Mouse (Mus musculus) cerebellum, postnatal 4 days (tissue): ENCODE data around the gene H2afy.

ENCODE experiments used
- DNase-seq, 2 experiments: peaks; one replicate each; pipeline ENCODE4 v3.0.0; 2022; ENCODE audit warnings: low spot score in 2 of 2, mixed read lengths in 1 of 2

H2afy gene

DNA sequence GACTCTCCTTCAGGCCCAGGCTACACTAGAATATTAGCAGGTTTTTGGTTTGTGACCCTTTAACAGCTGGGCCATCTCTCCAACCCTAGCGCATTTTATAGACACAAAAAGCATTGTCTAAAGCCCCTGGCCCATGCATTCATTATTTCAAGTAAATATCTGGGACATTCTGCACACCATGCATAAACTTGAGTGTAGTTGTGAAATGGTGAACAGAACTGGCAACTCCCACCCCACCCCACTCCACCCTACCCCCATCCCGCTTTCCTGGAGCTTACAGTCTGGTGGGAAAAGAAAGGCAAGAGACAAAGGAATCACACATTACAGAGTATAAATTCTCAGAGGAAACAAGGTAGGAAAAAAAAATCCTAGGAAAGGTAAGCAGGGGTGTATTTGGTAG lies at the start of gene H2afy:
Gene H2afy, minus strand, starts transcription at position 162 of the 400 bp plus-strand sequence.
- DNase-seq = no peak

DNA sequence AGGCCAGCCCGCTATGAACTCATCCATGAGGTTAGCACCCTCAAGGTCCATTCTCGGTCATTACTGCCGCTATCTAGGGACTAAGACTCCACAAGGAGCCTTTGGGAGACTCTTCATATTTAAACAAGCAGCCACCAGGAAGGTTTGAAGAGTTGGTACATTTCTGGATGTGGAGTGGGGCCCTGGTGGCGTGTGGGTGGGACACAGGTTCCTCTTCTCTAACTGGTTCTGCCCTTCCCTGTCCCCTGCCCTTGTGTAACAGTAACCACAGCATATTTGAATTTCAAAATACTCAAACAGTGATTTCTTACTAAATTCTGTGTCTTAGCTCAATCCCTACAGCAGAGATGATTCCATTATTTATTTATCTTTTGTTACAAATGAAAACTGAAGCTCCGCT lies 47.5 kb upstream of the H2afy start:
- DNase-seq = no peak

DNA sequence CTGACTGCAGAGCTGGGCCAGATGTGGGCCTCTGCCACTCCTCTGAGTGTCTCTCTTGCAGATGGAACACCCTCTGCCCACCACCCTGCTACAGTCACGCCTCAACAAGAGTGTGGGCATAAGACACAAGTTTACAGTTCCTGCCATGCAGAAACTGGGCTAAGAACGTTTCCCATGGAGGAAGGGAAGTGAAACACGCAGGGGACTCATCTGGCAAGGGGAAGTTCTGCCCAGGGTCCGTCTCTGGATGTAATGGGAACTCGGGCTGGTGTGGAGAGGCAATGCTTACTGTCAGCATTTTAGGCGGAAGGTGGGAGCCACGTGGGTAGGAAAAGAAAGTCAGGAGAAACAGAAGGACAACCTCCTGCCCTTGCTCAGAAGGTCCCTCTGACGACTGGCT lies 45.3 kb upstream of the H2afy start:
- no peak for DNase-seq

DNA sequence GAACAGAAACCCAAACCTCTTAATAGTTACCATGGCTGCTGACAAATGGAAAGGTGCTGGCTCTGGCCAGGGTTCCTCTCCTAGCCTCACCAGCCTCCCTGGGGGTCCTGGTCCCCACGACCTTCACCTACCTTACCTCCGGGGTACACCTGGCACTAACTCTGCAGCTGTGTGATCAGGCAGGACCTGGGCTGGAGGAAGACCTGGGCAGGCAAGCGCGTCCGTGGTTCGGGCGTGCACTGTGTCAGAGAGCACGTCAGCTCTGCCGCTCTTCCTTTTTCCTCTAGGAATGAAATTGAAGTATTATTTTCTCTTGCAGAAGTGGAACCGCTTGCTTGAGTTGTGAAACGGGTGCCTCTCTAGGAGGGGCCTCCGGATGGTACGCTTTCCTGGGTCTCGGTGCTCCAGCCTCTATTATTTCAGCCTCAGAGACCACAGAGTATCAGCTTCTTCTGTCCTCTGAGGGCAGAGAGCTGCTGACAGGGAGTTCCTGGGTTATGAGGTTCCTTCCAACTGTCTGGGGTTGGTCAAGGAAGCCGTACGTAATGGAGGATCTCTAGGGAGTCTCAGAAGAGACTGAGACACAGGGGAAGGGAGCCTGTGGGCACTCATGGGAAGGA lies 42.4 kb upstream of the H2afy start, which contains the start of gene Tifab:
Gene Tifab, minus strand, starts transcription at position 470 of the 620 bp plus-strand sequence.
- DNase-seq = no peak

DNA sequence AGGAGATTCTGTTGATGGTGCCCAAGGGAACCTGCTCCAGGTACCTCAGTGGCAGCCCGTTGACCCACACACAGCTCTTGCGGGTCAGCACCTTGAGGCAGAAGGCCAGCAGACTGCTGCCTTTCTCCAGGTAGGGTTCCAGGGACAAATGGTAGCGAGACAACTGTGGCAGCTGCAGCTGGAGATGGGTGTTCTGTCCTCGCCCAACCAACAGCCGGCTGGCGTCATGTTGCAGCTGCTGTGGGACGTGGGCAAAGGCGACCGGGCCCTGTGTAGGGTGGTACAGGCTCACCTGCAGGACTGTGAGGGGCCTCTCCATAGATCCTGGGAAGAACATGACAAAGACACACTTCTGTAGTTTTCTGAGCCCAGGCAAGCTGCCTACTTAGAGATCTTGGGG lies 40.1 kb upstream of the H2afy start:
- no peak for DNase-seq

DNA sequence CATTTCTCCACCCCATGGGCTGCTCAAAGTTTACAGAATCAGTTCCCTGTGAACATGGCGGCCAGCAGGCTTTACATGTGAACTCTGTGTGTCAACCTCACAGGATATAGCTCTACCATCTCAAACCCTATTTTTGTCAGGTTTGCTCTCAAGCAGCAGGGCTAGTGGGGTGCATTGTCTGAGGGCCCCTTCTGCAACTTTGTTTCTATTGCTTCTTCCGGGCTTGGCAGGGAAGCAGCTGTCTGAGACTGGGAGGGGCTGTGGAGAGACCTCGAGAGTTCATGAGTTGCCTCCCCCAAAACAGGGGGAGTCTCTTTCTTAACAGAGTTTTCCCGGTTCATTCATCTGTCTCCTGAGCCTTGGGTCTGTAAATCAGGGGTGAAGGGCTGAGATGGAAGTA lies 39.7 kb upstream of the H2afy start:
- no peak for DNase-seq

DNA sequence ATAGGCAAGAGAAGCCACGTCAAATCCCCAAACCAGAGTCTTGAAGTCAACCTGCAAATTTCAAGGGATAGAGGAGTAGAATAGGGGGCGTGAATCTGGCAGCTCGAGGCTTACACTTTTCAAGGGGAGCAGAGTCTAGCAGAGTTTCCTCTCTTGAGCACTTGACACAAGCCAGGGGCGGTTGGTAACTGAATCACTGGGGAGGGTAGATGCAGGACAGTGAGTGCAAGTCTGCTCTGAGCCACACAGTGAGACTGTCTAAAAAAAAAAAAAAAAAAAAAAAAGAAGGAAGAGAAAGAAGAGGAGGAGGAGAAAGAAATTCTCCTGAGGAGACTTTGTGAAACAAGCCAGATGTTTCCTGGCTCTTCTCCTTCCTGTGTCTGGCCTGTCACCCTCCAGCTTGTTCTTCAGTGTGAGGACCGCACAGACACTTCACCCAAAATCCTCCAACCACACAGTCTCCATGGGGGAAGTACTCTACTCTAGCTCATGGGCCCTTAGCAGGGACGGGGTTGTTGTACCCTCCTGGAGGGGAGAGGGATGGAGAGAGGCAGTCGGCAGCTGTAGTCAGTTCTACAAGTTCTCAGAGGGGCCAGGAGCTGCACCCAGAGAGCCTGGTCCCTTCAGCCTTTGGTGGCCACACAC lies 36.9 kb upstream of the H2afy start:
- no peak for DNase-seq

DNA sequence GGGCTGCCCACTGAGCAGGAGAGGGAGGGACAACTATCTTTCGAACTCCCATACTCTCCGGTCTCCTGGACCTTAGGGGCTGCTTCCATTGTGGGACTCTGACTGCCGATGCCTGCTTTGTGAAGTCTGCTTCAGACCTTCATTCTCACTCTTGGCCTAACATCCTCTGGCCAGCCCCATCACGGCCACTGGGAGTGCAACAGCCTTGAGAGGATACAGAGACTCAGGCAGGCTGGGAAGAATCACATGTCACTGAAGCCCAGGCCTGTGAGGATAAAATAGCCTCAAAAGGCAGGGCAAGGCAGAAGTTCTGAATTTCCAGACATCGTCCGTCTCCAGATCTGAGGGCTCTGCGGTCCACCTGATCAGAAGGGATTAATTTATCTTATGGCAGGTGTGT lies 35.9 kb upstream of the H2afy start:
- no peak for DNase-seq

DNA sequence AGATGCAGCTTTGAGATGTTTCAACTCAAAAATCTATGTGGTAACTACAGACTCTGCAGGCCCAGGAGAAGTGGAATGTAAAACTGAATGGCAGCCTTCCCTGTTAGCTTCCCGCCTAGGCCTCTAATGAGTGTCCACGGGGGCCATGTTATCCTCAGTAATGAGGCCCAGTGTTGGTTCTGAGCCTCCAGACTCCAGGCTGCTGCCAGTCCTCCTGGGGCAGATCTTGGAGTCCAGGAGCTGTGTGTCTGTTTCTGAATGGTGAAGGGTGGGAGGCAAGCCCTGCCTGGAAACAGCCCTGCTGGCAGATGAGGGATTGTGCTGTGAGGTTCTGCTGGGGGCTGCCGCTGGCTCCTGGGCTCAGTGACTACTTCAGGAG lies 32.2 kb upstream of the H2afy start:
- no peak for DNase-seq

DNA sequence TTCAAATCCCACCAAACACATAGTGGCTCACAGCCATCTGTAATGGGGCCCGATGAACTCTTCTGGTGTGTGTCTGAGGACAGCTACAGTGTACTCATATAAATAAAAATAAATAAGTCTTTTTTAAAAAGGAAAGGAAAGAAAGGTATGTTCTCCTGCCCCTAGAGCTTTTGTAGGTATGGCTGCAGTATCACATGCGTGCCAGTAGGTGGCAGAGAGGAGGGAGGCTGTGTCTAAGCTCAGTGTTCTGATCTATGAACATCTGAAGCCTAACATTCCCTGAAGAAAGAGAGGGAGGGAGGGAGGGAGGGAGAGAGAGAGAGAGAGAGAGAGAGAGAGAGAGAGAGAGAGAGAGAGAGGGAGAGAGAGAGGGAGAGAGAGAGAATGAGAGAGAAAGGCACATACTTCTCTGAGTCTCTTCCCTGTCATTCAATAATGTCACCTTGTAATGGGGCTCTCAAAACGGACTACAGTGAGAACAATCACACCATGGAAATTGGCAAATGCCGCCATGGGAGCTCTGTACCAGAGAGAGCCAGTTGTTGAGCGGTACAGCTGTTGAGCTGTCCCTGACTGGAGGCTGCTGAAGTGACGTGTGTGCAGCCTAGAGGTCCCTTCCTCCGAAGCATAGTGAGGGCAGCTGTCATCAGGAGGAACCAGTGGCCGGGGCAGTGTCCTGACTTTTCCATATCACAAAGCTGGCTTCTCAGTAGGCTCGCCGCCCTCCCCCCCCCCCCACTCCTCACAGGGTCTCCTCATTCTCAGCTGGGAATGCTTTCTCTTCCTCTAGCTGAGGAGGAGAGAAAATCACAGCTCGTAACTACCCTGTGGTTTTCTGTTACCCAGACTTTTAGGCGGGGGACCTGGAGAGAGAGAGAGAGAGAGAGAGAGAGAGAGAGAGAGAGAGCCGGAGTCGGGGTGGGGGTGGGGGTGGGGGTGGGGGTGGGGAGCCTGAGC lies 31.6 kb upstream of the H2afy start:
- DNase-seq = no peak

DNA sequence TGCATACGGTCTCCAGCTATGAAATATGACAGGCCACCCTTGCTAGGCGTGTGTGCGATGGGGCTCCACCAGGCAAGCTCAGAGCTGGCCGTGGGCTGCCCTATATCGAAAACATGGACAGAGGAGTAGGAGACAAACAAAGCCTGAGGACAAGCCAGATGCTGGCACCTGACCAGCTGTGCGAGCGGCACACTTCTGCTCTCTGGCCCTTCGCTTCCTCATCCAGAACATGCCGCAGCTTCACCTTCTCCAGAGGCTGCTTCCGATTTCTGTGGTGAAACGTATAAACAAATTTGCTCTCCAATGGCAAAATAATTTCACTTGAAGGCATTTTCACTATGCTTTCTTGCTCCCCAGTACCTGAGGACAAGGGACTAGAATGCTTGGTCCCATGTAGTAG lies 29.4 kb upstream of the H2afy start:
- no peak for DNase-seq

DNA sequence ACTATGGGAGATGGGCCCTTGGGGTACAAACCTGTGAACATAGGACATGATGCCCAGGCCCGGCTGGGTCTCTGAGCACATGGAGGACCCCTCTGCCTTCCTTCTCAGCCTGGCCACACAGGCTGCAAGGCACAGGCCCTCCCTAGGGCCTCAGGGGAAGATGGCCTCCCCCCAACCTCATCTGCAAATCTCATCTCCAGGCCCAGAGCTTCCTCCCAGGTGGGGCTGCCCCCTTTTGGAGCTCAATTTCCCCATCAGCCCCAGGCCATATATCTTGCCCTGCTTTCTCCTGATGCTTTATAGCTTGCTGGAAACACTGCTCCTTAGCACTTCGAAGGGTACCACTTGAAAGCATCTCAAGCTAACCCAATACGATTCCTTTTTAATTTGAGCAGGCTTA lies 28.2 kb upstream of the H2afy start:
- no peak for DNase-seq

DNA sequence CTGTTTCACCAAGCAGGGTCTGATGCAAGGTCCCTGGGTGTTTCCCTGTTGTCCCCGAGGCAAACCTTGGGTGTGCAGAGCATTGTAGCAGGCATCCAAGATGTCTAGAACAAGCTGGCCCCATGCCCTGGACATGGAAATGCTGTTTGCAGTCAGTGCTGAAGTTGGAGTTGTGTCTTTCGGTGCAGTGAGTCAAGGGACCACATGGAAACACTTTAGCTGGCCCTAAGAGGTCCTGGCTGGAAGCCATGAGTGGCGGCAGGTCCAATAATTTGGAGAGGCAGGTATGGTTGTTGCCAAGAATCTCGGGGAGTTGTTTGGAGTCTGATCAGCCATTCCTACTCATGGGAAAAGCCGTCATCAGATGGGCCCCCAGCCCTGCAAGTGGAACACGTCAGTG lies 27.6 kb upstream of the H2afy start:
- peak in 1 of 2 experiments; percentile 16 for DNase-seq

DNA sequence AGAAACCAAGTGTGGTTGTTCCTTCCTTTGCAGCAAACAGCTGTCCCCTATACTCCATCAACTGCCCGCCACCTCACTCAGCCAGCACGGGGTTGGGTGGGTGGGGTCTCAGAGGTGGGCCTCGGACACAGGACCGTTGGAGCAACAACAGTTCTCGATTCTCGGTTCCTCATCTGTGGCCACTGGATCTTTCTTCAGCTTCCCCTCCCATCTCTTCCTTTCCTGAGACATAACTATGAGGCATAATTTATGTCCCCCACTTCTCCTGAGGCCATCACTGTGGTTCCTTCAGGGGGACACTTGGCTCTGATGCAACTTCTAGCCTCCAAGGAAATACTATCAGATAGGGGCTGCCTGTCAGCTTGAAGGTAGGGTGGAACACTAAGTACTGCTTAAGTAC lies 26.7 kb upstream of the H2afy start:
- no peak for DNase-seq

DNA sequence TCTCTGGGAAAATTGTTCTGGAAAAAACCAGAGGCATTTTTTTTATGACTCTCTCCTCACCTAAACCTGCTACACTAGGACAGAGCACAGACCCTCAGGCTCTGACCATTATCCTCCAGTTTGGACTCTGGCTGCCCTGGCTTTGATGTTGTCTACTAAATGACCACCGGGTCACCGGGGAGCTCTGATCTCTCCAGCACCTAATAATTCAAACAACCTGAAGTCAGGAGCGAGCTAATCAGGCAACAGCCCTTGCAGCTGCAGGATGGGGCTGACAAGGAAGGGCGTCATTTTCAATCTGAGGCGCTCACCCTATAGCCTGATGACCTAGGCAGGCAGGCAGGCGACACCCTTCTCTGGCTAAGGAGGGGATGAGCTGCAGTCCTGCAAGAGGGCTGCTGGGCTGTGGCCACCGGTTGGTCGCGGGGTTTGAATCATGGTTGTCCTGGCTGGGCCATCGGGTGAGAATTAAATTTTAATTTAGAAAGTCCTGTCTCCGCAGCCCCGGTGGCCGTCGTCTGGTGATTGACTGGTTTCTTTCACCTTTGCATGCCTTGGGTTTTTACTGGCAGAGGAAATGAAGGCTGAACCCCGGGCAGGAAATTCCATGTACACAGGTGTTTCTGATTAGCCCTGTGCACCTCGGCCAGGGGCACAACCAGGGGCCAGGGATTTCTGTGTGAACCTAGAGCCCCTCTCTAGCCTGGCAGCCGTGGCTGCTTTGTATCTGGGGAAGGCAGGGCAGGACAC lies 23.6 kb upstream of the H2afy start:
- DNase-seq = no peak

DNA sequence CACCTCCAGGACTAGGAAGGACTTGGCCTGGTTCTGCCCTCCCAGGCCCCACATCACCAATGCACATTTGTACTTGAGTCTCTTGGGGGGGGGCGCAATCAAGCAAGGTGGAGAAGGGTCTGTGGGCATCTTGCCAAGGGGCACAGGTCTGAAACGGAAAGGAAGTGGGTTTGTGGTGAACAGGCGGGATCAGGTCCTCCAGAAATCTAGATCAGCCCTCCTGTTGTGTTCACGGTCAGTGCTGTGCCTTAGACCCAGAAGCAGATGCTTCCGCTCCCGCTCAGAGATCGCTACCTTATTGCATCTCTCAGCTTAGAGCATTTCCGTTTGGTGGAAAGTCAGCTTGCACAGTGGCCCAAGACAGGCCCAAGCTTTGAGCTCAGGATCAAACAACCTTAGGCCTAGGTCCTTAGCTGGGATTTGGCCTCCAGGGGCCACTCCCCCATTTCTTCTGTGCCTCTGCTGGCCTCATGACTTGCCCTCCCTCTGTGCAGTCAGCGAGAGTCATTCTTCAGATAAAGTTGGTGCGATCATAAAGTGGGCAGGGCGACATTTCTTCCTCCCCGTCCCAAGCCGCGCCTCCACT lies 22.9 kb upstream of the H2afy start:
- no peak for DNase-seq

DNA sequence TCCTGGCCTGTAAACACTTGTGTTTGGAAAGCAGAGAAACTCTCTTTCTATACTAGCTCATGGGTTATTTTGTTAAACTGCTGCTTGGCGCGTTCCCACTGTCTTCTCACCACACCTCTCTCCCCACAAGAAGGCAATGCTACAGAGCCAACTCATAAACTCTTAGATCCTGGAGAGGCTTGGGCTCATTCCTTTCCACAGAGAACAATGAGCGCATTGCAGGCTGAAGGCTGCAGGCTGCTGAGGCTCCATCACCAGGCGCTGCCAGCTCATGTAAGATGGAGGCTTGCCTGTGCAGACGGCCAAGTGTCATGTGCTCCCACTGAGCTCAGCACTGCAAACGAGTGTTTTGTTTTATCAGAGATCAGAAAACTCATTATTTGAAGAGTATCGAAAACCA lies 19.5 kb upstream of the H2afy start:
- DNase-seq = no peak

DNA sequence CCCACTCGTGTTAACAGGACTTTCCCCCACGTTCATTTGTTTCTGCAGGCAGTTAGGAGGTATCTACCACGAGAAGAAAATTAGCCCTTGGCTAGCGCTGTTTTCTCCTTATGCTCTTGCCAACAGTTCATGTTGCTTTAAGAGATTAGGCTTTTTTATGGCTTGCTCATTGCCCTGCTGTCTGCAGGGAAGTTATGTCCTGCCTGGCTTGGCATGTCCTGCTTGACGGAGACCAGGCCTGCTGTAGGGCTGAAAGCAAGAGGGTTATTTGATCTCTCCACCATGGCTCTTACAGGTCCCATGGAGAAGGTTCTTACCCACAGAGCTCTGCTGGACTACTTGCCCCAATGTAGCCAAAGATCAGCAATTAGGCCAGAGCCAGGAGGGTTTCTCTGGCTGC lies 18.9 kb upstream of the H2afy start:
- DNase-seq = no peak

DNA sequence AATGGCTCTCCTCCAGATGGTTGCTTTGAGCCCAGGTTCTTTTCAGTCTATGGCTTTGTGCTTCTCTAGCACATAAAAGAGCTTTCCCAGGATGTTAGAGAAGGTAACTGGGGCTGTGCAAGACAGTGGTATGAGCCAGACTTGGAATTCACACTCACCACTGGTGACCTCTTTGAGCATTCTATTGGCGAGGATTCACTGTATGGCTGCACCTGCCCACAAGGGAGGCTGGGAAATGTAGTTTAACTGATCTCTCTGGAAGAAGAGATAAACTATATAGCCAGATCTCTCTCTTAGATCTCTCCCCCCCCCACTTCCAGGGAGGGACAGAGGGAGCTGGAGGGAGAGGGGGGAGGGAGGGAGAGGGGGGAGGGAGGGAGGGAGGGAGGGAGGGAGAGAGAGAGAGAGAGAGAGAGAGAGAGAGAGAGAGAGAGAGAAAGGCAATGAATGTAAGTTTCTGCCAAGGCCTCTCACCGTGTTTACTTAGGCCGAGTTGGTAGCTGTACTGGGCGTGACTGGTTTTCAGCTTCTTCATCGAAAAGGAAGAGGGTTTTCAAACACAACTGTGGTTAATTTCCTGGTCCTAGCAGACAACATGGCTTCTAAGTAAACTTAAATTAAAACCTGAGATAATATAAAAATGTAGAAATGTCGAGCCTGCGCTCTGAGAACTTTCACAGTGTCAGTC lies 16.8 kb upstream of the H2afy start:
- DNase-seq = no peak

DNA sequence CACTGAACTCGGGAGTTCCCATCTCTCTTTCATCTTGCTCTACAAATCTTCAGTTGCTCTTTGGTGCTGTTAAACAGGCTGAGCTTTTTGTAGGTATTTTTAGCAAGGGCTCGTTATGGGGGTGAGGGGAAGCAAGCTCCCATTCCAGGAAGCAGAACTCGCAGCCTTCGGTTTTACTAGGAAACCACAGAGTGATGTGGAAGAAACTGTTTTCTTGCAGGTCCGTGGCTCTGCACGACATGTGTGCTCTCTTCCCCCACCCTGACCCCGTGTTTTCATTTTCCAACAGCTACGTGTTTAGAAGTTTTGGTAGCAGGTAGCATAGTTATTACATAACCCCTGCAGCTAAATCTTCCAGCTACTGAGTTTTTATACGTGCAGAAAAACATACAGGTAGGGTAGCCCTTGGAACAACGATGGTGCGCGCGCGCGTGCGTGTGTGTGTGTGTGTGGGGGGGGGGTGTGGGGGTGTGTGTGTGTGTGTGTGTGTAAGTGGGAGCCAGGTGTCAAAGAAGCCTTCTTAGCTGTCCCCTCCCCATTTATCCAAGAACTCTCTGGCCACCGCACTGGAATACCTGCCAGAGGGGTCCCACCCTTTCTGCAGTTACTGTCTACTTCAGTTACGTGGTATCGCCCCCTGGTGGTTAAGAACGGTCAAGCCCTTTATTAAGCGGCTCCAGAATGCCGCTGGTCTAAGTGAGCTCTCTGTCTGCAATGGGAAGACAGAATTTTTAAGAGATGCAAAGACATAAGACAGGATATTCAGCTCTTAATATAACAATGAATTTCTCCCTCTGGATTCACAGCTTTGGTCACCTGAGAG lies 15.5 kb upstream of the H2afy start:
- peak; percentile 44 to 66 for DNase-seq
